Mouse (Mus musculus) neural tube, embryonic 11.5 days (tissue): Measurements from ENCODE around the gene Hfe2. TPM values are rescaled to one million over a fixed set of nuclear protein-coding genes. Genes with fewer than 3 reads are reported as not detected.

Experiments used
- ATAC-seq: fragments of 200-750 bp; cut with Nextera tagmentation; 2 replicates; pipeline ENCODE4 v1.8.0; 2017; ENCODE audit warnings: moderate number of reproducible peaks, mild to moderate bottlenecking, moderate TSS enrichment, moderate library complexity; ENCODE audit not compliant: insufficient read depth, low FRiP score, low TSS enrichment
- DNase-seq: peaks from one replicate; pipeline ENCODE4 v3.0.0-alpha.2; 2015; ENCODE audit warnings: low spot score
- H3K27ac ChIP-seq: fragments of 300-500 bp; sonication (generic); 2 replicates; pipeline ENCODE4 v1.5.1; 2014; ENCODE audit warnings: low read depth, mild to moderate bottlenecking, low read length
- H3K27me3 ChIP-seq: fragments of 300-500 bp; sonication (generic); 2 replicates; pipeline ENCODE4 v1.6.1; 2014; ENCODE audit warnings: mild to moderate bottlenecking, low read length, mixed read lengths; ENCODE audit not compliant: control insufficient read depth, insufficient read depth
- H3K36me3 ChIP-seq: fragments of 300-500 bp; sonication (generic); 2 replicates; pipeline ENCODE4 v1.6.1; 2014; ENCODE audit warnings: mild to moderate bottlenecking, low read length, moderate library complexity, mixed read lengths; ENCODE audit not compliant: control insufficient read depth, insufficient read depth
- H3K4me1 ChIP-seq: fragments of 300-500 bp; sonication (generic); 2 replicates; pipeline ENCODE4 v1.6.1; 2014; ENCODE audit warnings: low read length, mixed read lengths; ENCODE audit not compliant: control insufficient read depth, insufficient read depth
- H3K4me2 ChIP-seq: fragments of 300-500 bp; sonication (generic); 2 replicates; pipeline ENCODE4 v1.6.1; 2014; ENCODE audit warnings: low read depth, mild to moderate bottlenecking, moderate library complexity
- H3K4me3 ChIP-seq: fragments of 300-500 bp; sonication (generic); 2 replicates; pipeline ENCODE4 v1.5.1; 2014; ENCODE audit warnings: low read depth, low read length
- H3K9ac ChIP-seq: fragments of 300-500 bp; sonication (generic); 2 replicates; pipeline ENCODE4 v1.6.1; 2014; ENCODE audit warnings: mild to moderate bottlenecking, low read length
- H3K9me3 ChIP-seq: fragments of 300-500 bp; sonication (generic); 2 replicates; pipeline ENCODE4 v1.6.1; 2016; ENCODE audit warnings: low read length; ENCODE audit not compliant: control insufficient read depth
- WGBS: fragments of 180-500 bp; shearing (Covaris S2); extraction: QIAGEN DNeasy Blood & Tissue Kit; methylation state at CpG from one replicate; pipeline ENCODE4 v1.1.7; 2014; 5-methylcytosine and 5-hydroxymethylcytosine counted together
- polyA plus RNA-seq: library from polyadenylated mRNA; unstranded; fragments of >200 nt; fragmentation: Nextera tagmentation; extraction: Ambion mirVana; gene quantifications from 2 replicates; pipeline ENCODE4 v1.2.1, GENCODE M21; 2014

Gene Hfe2
- polyA plus RNA-seq, 1 experiment from 2014 or later, result 3.6 TPM

DNA sequence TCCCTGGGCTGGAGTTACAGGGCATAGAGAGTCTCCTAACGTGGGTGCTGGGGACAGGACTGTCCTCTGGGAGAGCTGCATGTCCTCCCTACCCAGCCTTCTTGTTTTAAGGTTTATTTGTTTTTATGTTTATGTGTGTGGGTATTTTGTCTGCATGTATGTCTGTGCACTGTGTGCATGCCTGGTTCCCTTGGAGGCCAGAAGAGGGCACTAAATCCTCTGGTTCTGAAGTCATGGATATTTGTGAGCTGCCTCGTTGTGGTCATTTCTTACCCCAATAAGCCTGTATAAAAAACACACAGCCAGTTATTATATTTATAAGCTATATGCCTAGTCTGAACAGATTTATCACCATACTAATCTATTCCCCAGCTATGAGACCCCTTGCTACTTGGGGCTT lies 9.3 kb downstream of the Hfe2 start:
- Histone ChIP-seq H3K27me3 (no peaks in the 10 kb centered on the region), H3K9me3 (no peaks in the 10 kb centered on the region), H3K36me3 (no peaks in the 10 kb centered on the region), H3K4me1 (no peaks in the 10 kb centered on the region), H3K4me3 (no peak overlapping the region), H3K27ac (no peak overlapping the region), H3K4me2 (no peak overlapping the region), H3K9ac (no peak overlapping the region)
- ATAC-seq, result no peak
- 59% methylated on average over 2 of the region's 2 CpGs for WGBS
- DNase-seq, result no peak

DNA sequence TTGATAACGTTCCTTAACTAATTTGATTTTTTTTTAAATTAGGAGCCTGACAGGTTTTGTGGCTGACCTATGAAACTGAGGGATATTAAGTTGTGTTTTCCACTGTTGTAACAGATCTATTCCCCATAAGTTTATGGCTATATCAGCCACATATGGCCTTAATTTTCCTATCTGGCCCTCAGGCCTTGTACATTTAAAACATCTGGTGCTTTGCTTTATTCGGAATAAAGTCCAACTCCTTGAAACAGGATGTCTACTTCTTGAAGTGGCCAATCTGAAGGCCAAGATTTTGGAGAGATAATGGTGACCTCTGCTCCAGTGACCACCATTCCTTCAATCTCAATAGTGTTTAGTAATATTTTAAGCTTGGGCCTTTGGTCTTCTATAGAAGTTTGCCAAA lies 14.3 kb downstream of the Hfe2 start:
- H3K36me3 ChIP-seq, result no peaks in the 10 kb centered on the region
- H3K27me3 ChIP-seq, result no peaks in the 10 kb centered on the region
- H3K9ac ChIP-seq, result no peak overlapping the region
- no peaks in the 10 kb centered on the region for H3K4me1 ChIP-seq
- H3K4me3 ChIP-seq, result no peak overlapping the region
- H3K9me3 ChIP-seq, result no peaks in the 10 kb centered on the region
- ATAC-seq (no peak), DNase-seq (no peak)
- H3K27ac ChIP-seq, result no peak overlapping the region
- WGBS, result 78% methylated on average over 2 of the region's 2 CpGs
- no peak overlapping the region for H3K4me2 ChIP-seq

DNA sequence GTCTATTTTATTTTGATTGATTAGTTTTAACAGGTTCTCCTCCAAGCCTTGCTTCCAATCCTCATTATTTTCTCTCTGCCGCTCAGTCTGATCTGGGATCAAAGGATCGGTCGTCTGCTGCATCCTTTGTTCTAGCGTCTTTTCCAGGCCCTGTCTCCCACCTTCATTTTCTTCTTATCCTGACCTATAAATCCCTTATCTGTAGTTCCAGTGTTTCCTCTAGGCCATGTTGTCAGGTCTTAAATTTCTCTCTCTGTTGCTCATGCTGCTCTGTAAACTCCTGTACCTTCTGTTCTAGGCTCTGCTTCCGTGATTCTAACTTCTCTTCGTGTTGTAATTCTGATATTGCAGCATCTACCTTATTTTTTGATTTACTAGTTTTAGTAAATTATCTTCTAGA lies 15.8 kb downstream of the Hfe2 start:
- no peaks in the 10 kb centered on the region for H3K27me3 ChIP-seq
- H3K9me3 ChIP-seq, result no peaks in the 10 kb centered on the region
- H3K36me3 ChIP-seq, result no peaks in the 10 kb centered on the region
- H3K4me1 ChIP-seq, result no peaks in the 10 kb centered on the region
- 37% methylated on average over 6 of the region's 6 CpGs for WGBS
- no peak overlapping the region for H3K27ac ChIP-seq
- ATAC-seq, result no peak
- no peak overlapping the region for H3K9ac ChIP-seq
- no peak overlapping the region for H3K4me2 ChIP-seq
- H3K4me3 ChIP-seq, result no peak overlapping the region
- no peak for DNase-seq

DNA sequence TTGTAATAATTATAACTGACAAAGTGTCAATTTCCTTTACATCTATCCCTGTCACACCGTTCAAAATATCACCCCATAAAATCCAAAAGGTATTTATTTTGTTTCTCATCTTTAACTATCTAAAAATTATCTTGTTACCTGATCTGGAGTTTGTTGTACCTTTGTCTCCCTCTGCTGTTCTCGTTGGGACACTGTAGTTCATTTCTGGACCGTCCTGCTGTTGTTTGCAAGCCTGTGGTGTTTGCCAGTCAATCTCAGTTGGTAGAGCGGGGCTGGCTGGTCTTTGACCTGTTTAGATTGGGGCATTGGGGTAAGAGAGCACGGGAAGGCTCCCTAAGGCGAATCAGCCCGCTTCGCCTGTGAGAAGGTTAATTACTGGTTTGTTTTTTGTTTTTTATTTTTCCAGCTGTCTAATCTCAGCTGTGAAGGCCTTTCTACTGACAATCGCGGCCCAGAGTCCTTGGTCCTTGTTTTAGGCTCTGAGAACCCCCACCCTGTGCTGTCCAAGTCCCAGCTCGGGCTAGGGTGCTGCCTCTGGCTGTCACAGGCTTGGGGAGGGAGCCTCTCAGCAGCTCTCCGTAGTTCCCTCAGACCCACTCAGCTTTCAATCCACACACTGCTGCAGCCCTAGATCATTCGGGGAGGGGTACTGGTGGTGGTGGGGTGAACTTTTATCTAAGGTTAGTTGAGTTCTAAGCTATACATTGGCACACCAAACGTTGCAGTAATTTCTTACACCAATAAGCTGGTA lies 16.5 kb downstream of the Hfe2 start:
- H3K4me3 ChIP-seq, result no peak overlapping the region
- no peak overlapping the region for H3K9ac ChIP-seq
- no peaks in the 10 kb centered on the region for H3K27me3 ChIP-seq
- H3K36me3 ChIP-seq, result no peaks in the 10 kb centered on the region
- no peaks in the 10 kb centered on the region for H3K9me3 ChIP-seq
- H3K4me2 ChIP-seq, result no peak overlapping the region
- H3K4me1 ChIP-seq, result no peaks in the 10 kb centered on the region
- H3K27ac ChIP-seq, result no peak overlapping the region
- no peak for ATAC-seq
- no peak for DNase-seq
- WGBS, result 22% methylated on average over 14 of the region's 14 CpGs

DNA sequence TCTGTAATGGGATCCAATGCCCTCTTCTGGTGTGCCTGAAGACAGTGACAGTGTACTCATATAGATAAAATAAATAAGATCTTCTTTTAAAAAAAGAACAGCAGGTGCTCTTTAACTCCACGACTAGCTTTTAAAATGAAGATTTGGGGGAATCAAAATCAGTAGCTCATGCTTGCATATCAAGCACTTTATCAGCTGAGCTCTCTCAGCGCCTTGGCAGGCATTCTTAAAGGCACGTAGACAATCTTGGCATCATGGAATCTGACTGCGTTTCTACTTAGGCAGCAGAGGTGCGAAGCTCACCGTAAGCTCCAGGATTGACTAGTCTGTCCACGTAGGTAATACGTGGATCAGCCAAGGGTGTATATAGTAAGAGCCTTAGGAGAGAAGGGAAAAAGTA lies 17.6 kb downstream of the Hfe2 start:
- WGBS, result 80% methylated on average over 8 of the region's 8 CpGs
- H3K27ac ChIP-seq, result no peak overlapping the region
- no peak for ATAC-seq
- no peak for DNase-seq
- no peak overlapping the region for H3K4me2 ChIP-seq
- H3K9me3 ChIP-seq, result no peaks in the 10 kb centered on the region
- H3K4me3 ChIP-seq, result no peak overlapping the region
- H3K4me1 ChIP-seq, result no peaks in the 10 kb centered on the region
- H3K27me3 ChIP-seq, result no peaks in the 10 kb centered on the region
- H3K36me3 ChIP-seq, result no peaks in the 10 kb centered on the region
- no peak overlapping the region for H3K9ac ChIP-seq

DNA sequence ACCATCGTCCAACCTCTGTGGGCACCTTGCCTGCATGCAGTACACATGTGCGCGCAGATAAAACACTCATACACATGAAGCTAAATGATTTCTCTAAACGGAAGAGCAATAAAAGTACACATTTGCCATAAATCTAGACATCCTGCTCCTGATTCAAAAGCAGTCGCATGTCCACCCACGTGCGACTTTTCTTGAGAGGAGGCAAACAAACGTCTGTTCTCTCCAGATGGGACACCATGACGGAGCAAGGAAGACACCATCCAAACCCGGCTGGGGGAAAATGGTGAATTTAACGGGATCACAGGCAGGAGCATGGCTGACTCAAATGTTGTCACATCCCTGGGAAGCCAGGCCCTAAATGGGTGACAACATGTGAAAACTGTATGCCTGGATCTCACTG lies 18.4 kb downstream of the Hfe2 start:
- DNase-seq (no peak), ATAC-seq (no peak)
- WGBS, result 88% methylated on average over 11 of the region's 11 CpGs
- Histone ChIP-seq H3K4me3 (no peak overlapping the region), H3K4me1 (no peaks in the 10 kb centered on the region), H3K36me3 (no peaks in the 10 kb centered on the region), H3K4me2 (no peak overlapping the region), H3K9ac (no peak overlapping the region), H3K9me3 (no peaks in the 10 kb centered on the region), H3K27me3 (no peaks in the 10 kb centered on the region), H3K27ac (no peak overlapping the region)

DNA sequence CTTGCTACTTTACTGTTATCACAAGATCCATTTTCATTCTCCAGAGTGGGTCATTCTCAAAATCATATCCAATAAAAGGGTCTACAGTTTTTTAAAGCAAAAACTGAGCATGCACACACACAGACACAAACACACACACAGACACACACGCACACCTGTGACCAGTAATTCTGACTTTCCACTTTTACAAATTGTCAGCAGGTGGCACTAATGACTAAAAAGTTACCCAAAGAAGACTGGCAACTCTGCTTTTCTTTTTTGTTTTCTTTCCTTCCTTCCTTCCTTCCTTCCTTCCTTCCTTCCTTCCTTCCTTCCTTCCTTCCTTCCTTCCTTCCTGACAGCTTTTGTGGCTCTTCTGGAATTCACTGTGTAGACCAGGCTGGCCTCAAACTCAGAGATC lies 20.6 kb downstream of the Hfe2 start:
- H3K4me1 ChIP-seq, result no peaks in the 10 kb centered on the region
- ATAC-seq, result no peak
- WGBS, result 40% methylated on average over 1 of the region's 1 CpGs

DNA sequence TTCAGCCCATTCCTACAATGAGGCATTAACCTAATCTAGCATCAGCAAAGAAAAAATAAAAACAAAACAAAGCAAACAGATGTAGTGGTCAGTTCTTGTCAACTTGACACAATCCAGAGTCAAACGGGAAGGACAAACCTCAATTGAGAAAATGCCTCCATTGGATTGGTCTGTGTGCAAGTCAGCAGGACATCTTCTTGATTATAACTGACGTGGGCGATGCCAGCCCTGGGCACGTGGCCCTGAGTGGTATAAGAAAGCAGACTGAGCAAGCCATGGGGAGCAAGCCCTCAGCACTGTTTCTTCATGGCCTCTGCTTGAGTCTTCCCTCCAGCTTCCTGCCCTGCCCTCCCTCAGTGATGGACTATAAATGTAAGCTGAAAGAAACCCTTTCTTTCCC lies 21.9 kb downstream of the Hfe2 start:
- no peaks in the 10 kb centered on the region for H3K27me3 ChIP-seq
- H3K9ac ChIP-seq, result no peak overlapping the region
- H3K4me2 ChIP-seq, result no peak overlapping the region
- no peaks in the 10 kb centered on the region for H3K4me1 ChIP-seq
- no peak overlapping the region for H3K4me3 ChIP-seq
- no peak for ATAC-seq
- WGBS, result 57% methylated on average over 4 of the region's 4 CpGs
- H3K27ac ChIP-seq, result no peak overlapping the region
- no peaks in the 10 kb centered on the region for H3K9me3 ChIP-seq
- no peaks in the 10 kb centered on the region for H3K36me3 ChIP-seq
- DNase-seq, result no peak

More for the DNA sequence above, 20.6 kb downstream of the Hfe2 start:
- no peaks in the 10 kb centered on the region for H3K36me3 ChIP-seq
- no peak overlapping the region for H3K4me2 ChIP-seq
- no peak overlapping the region for H3K4me3 ChIP-seq
- H3K9me3 ChIP-seq, result no peaks in the 10 kb centered on the region
- no peaks in the 10 kb centered on the region for H3K27me3 ChIP-seq
- H3K27ac ChIP-seq, result no peak overlapping the region
- no peak for DNase-seq
- H3K9ac ChIP-seq, result no peak overlapping the region

DNA sequence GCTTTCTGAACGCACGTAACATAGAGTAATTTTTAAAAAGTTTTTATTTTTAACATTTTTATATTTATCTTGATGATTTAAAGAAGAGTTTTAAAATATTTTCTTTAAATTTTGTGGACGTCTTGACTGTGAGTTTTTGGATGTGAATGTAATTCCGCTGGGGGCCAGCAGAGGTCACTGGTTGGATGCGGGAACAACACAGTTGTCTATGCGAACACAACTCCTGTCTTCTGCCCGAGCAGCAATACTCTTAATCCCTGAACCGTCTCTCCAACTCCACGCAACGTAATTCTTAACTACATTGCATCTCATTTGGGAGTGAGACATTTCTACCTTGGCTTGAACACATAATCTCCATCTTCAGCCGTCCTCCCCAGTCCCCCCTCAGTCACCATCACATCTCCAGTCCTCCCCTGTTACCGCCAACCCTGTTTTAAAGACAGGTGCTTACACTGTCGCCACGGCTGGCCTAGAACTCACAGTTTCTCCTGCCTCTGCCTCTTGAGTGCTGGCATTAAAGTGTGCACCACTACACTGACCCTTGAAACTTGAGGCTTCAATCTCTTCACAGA lies 22.5 kb downstream of the Hfe2 start:
- no peaks in the 10 kb centered on the region for H3K4me1 ChIP-seq
- H3K27ac ChIP-seq, result no peak overlapping the region
- DNase-seq (peak; percentile 65), ATAC-seq (no peak; the same call in 1 of the 2 replicates)
- H3K9me3 ChIP-seq, result no peaks in the 10 kb centered on the region
- H3K36me3 ChIP-seq, result no peaks in the 10 kb centered on the region
- H3K4me2 ChIP-seq, result 0 out of 2 replicates have a peak overlapping the region, but pooled peaks have one; percentile 6
- no peak overlapping the region for H3K4me3 ChIP-seq
- no peak overlapping the region for H3K9ac ChIP-seq
- 11% methylated on average over 14 of the region's 14 CpGs for WGBS
- H3K27me3 ChIP-seq, result no peaks in the 10 kb centered on the region
